ENCODE assay signal across 13 mouse cellular contexts in genomic region chr9:44079997-44080780, GRCm38 (mm10). TPM values are rescaled to one million over a fixed set of nuclear protein-coding genes. Genes with fewer than 3 reads are reported as not detected.
A peak's percentile ranks its signal among the peaks of the same experiment; 100 is the strongest.
DNase-seq lines count a peak whose midpoint lies in the region; ATAC-seq and TF ChIP-seq lines count a peak whose summit lies in the region.
"Had no signal": no experiment of that assay in that cellular context is flagged by ENCODE, and none has a peak within 500 bp of the region (broad histone marks: within the 10 kb centered on the region; RNA-seq: fewer than 3 reads in every experiment).

No protein-coding gene starts in this region.

- no peak for ATAC-seq in cerebellum, adult (ENCODE audit: insufficient number of reproducible peaks, low FRiP score, low TSS enrichment)
- ATAC-seq in heart, embryonic 16.5 days (replicated peaks; ENCODE audit: extremely low read depth, insufficient read depth, low FRiP score): no peak
- ATAC-seq in kidney, postnatal 0 days (replicated peaks; ENCODE audit: low FRiP score, low read depth): peak; percentile 37
- ATAC-seq in activated CD4-positive, CD25-positive, alpha-beta regulatory T cell, adult 4 months: no peak

- H3K9ac ChIP-seq in heart, embryonic 16.5 days (ENCODE audit: low read length): peak overlapping the region; percentile 28; the same call in 1 of the 2 replicates
- no peak overlapping the region for H3K9ac ChIP-seq in kidney, postnatal 0 days (ENCODE audit: low read depth, low read length)
- H3K9ac ChIP-seq: limb, embryonic 15.5 days had no signal

- DNase-seq in cerebellum, adult 11 months: peak; percentile 25
- DNase-seq in heart, adult 18-20 months: no peak
- peak; percentile 64 for DNase-seq in cerebellum, adult 9-10 months
- DNase-seq in kidney, postnatal 0 days (ENCODE audit: low spot score): peak; percentile 57
- DNase-seq in B cell, adult 2 months: no peak
- DNase-seq: lung, postnatal 4 days; spleen, adult 18-20 months; thymus, adult 2 months had no signal

- no peaks in the 10 kb centered on the region for H3K9me3 ChIP-seq in heart, embryonic 16.5 days (replicated peaks; ENCODE audit: control insufficient read depth, low read length)
- no peaks in the 10 kb centered on the region for H3K9me3 ChIP-seq in kidney, postnatal 0 days (replicated peaks; ENCODE audit: low read length)
- H3K9me3 ChIP-seq: limb, embryonic 15.5 days had no signal

- H3K27me3 ChIP-seq in heart, embryonic 16.5 days (ENCODE audit: control insufficient read depth, insufficient read depth, low read length): no peaks in the 10 kb centered on the region
- H3K27me3 ChIP-seq in kidney, postnatal 0 days (ENCODE audit: insufficient read depth, low read length): no peaks in the 10 kb centered on the region
- H3K27me3 ChIP-seq: limb, embryonic 15.5 days had no signal

- H3K36me3 ChIP-seq in heart, embryonic 16.5 days (ENCODE audit: control insufficient read depth, insufficient read depth): 0 out of 2 replicates have a peak, but pooled peaks cover 2% of the 10 kb centered on the region
- H3K36me3 ChIP-seq in kidney, postnatal 0 days (ENCODE audit: insufficient read depth, low read length): no peaks in the 10 kb centered on the region
- H3K36me3 ChIP-seq: limb, embryonic 15.5 days had no signal

- H3K27ac ChIP-seq in heart, embryonic 16.5 days (ENCODE audit: low read length): peak overlapping the region; percentile 93
- peak overlapping the region; percentile 95 for H3K27ac ChIP-seq in kidney, postnatal 0 days
- H3K27ac ChIP-seq: limb, embryonic 15.5 days had no signal

- TF ChIP-seq CTCF in kidney, postnatal 0 days (IDR thresholded peaks at IDR 0.05; ENCODE audit: low read depth): no peak

- 66% methylated on average over 10 of the region's 10 CpGs for WGBS in heart, embryonic 16.5 days
- 38% methylated on average over 10 of the region's 10 CpGs for WGBS in kidney, postnatal 0 days

- H3K4me1 ChIP-seq in heart, embryonic 16.5 days (ENCODE audit: control insufficient read depth, insufficient read depth, low read length): peaks cover 68% of the 10 kb centered on the region
- peaks cover 46% of the 10 kb centered on the region for H3K4me1 ChIP-seq in kidney, postnatal 0 days (replicated peaks; ENCODE audit: insufficient read depth, low read length)

- H3K4me3 ChIP-seq in heart, embryonic 16.5 days (ENCODE audit: low read length): no peak overlapping the region
- no peak overlapping the region for H3K4me3 ChIP-seq in kidney, postnatal 0 days (replicated peaks; ENCODE audit: low read depth, low read length)
- H3K4me3 ChIP-seq: limb, embryonic 15.5 days had no signal

- no peak overlapping the region for H3K4me2 ChIP-seq in heart, embryonic 16.5 days (ENCODE audit: low read depth, low read length)
- H3K4me2 ChIP-seq in kidney, postnatal 0 days (ENCODE audit: low read length): no peak overlapping the region
- H3K4me2 ChIP-seq: limb, embryonic 15.5 days had no signal

RNA-seq across cellular contexts. Expression of gene Usp2, which starts 13.4 kb away (rescaled TPM):
- 77.5 and 89.6 TPM in 2 replicates for polyA plus RNA-seq in heart, embryonic 16.5 days (2015; fragmentation: Nextera tagmentation; extraction: Ambion mirVana)
- 10 to 100 TPM; 89.8 to 95.9 TPM for total RNA-seq in heart, adult 18-20 months (2021)
- 62.9 and 72.1 TPM in 2 replicates for polyA plus RNA-seq in kidney, postnatal 0 days (2015; fragmentation: Nextera tagmentation; extraction: Ambion mirVana)
- polyA plus RNA-seq in activated CD4-positive, CD25-positive, alpha-beta regulatory T cell, adult 4 months (2017; shearing (Covaris generic)): 1 to 10 TPM; 1.6 to 1.7 TPM

RNA-seq across cellular contexts. Expression of gene Mfrp, which starts 21.3 kb away (rescaled TPM):
- 0.12 TPM in 1 of 2 replicates, not detected in the other for polyA plus RNA-seq in heart, embryonic 16.5 days (2015; fragmentation: Nextera tagmentation; extraction: Ambion mirVana)
- not detected for total RNA-seq in heart, adult 18-20 months (2021)
- polyA plus RNA-seq in kidney, postnatal 0 days (2015; fragmentation: Nextera tagmentation; extraction: Ambion mirVana): 0.11 and 0.16 TPM in 2 replicates
- not detected for polyA plus RNA-seq in activated CD4-positive, CD25-positive, alpha-beta regulatory T cell, adult 4 months (2017; shearing (Covaris generic))
- total RNA-seq: MEL had no signal

RNA-seq across cellular contexts. Expression of gene C1qtnf5, which starts 26.9 kb away (rescaled TPM):
- polyA plus RNA-seq in heart, embryonic 16.5 days (2015; fragmentation: Nextera tagmentation; extraction: Ambion mirVana): 3.5 and 4.2 TPM in 2 replicates
- total RNA-seq in heart, adult 18-20 months (2021): 1 to 10 TPM; 5.6 to 5.9 TPM
- 9.7 and 12.3 TPM in 2 replicates for polyA plus RNA-seq in kidney, postnatal 0 days (2015; fragmentation: Nextera tagmentation; extraction: Ambion mirVana)
- not detected for polyA plus RNA-seq in activated CD4-positive, CD25-positive, alpha-beta regulatory T cell, adult 4 months (2017; shearing (Covaris generic))

RNA-seq across cellular contexts. Expression of gene Gm49380, which starts 33.1 kb away (rescaled TPM):
- 0.07 and 0.20 TPM in 2 replicates for polyA plus RNA-seq in heart, embryonic 16.5 days (2015; fragmentation: Nextera tagmentation; extraction: Ambion mirVana)
- under 1 TPM in 1 of 2 experiments, not detected in 1; 0.37 TPM for total RNA-seq in heart, adult 18-20 months (2021)
- not detected in 2 replicates for polyA plus RNA-seq in kidney, postnatal 0 days (2015; fragmentation: Nextera tagmentation; extraction: Ambion mirVana)
- not detected for polyA plus RNA-seq in activated CD4-positive, CD25-positive, alpha-beta regulatory T cell, adult 4 months (2017; shearing (Covaris generic))
- total RNA-seq: MEL had no signal
- polyA plus RNA-seq: thymus, adult 2 months had no signal

RNA-seq across cellular contexts. Expression of gene Rnf26, which starts 33.1 kb away (rescaled TPM):
- 31.7 and 36.6 TPM in 2 replicates for polyA plus RNA-seq in heart, embryonic 16.5 days (2015; fragmentation: Nextera tagmentation; extraction: Ambion mirVana)
- 1 to 10 TPM; 5.9 to 6.0 TPM for total RNA-seq in heart, adult 18-20 months (2021)
- 46.6 and 49.7 TPM in 2 replicates for polyA plus RNA-seq in kidney, postnatal 0 days (2015; fragmentation: Nextera tagmentation; extraction: Ambion mirVana)
- polyA plus RNA-seq in activated CD4-positive, CD25-positive, alpha-beta regulatory T cell, adult 4 months (2017; shearing (Covaris generic)): 1 to 10 TPM; 3.2 to 7.9 TPM

Comparison
In these comparisons a context has a peak if more than half of its experiments do, and no peak if none do; other contexts are left out.
1. DNase-seq: peak in cerebellum, adult 11 months (single experiment), cerebellum, adult 9-10 months (single experiment) and kidney, postnatal 0 days (single experiment); none in heart, adult 18-20 months (0 of 2) and B cell, adult 2 months (0 of 2).
2. RNA of gene Usp2, which starts 13.4 kb away (polyA plus RNA-seq): 77.5 to 89.6 TPM in heart, embryonic 16.5 days and 62.9 to 72.1 TPM in kidney, postnatal 0 days; 1.6 to 1.7 TPM in activated CD4-positive, CD25-positive, alpha-beta regulatory T cell, adult 4 months; every median in the first group is over 10 times any median in the second.